Mouse (Mus musculus): Measurements from ENCODE around the gene Lrrc40. TPM values are rescaled to one million over a fixed set of nuclear protein-coding genes. Genes with fewer than 3 reads are reported as not detected.

The Lrrc40 gene
- total and polyA plus RNA-seq, 3 experiments: 42.6 to 70.0 TPM; not detected in 1

- H3K36me3 ChIP-seq (ENCODE audit: control insufficient read depth in 1 of 2, insufficient read depth in 2 of 2, low read length in 2 of 2): no peaks in the 10 kb centered on the region
- TF ChIP-seq POLR2A (IDR thresholded peaks at IDR 0.05; ENCODE audit: control insufficient read depth in 1 of 2, insufficient read depth in 1 of 2, low read depth in 1 of 2, low read length in 2 of 2, poor library complexity in 1 of 2) (no peak), ZKSCAN1 (IDR thresholded peaks at IDR 0.05; ENCODE audit: low read depth, low read length) (no peak), ETS1 (IDR thresholded peaks at IDR 0.05; ENCODE audit: low read depth, low read length) (no peak), GABPA (IDR thresholded peaks at IDR 0.05; ENCODE audit: low read depth, low read length) (no peak), MEF2A (IDR thresholded peaks at IDR 0.05; ENCODE audit: extremely low read depth, insufficient replicate concordance, low read depth, low read length, poor library complexity, severe bottlenecking) (no peak), RAD21 (IDR thresholded peaks at IDR 0.05; ENCODE audit: low read depth, low read length) (no peak), MAFK (IDR thresholded peaks at IDR 0.05; ENCODE audit: borderline replicate concordance, low read depth, low read length) (no peak), CTCF (IDR thresholded peaks at IDR 0.05 in 2 of 3, conservative IDR thresholded peaks at IDR 0.05 in 1 of 3; ENCODE audit: control insufficient read depth in 1 of 3, insufficient read depth in 1 of 3, low read depth in 2 of 3, low read length in 3 of 3, poor library complexity in 1 of 3, severe bottlenecking in 1 of 3) (no peak), MYC (IDR thresholded peaks at IDR 0.05; ENCODE audit: low read depth, low read length) (no peak), POLR2AphosphoS2 (IDR thresholded peaks at IDR 0.05; ENCODE audit: low read length) (no peak), HCFC1 (IDR thresholded peaks at IDR 0.05; ENCODE audit: low read depth, low read length) (no peak), CHD1 (IDR thresholded peaks at IDR 0.05; ENCODE audit: low read depth, low read length) (no peak), MYB (IDR thresholded peaks at IDR 0.05; ENCODE audit: low read depth, low read length) (no peak), NELFE (IDR thresholded peaks at IDR 0.05; ENCODE audit: low read depth, low read length) (no peak), MXI1 (IDR thresholded peaks at IDR 0.05; ENCODE audit: low read depth, low read length) (no peak)
- no peaks in the 10 kb centered on the region for H3K4me1 ChIP-seq (ENCODE audit: control insufficient read depth in 1 of 2, insufficient read depth in 2 of 2, low read length in 2 of 2)
- H3K79me2 ChIP-seq (ENCODE audit: control insufficient read depth, insufficient read depth, low read length, poor library complexity): no peaks in the 10 kb centered on the region
- no peak overlapping the region for H3K27ac ChIP-seq (ENCODE audit: control insufficient read depth, low read depth, low read length)
- H3K4me3 ChIP-seq (ENCODE audit: control insufficient read depth in 1 of 2, insufficient read depth in 1 of 2, low read depth in 2 of 2, low read length in 2 of 2): no peak overlapping the region
- peaks cover 3 to 7% of the 10 kb centered on the region in 2 experiments for H3K27me3 ChIP-seq (ENCODE audit: control insufficient read depth in 1 of 2, insufficient read depth in 2 of 2, low read length in 2 of 2)
- no peak overlapping the region for H3K9ac ChIP-seq (ENCODE audit: control insufficient read depth, low read depth, low read length, poor library complexity, severe bottlenecking)
- no peak for DNase-seq (ENCODE audit: low read depth, low spot score)
- no peaks in the 10 kb centered on the region for H3K9me3 ChIP-seq (replicated peaks; ENCODE audit: insufficient read depth, low read length)
These were observed 40.9 kb downstream of the Lrrc40 start for GRCm38 (mm10) chr3:158077380-158077772.

DNA sequence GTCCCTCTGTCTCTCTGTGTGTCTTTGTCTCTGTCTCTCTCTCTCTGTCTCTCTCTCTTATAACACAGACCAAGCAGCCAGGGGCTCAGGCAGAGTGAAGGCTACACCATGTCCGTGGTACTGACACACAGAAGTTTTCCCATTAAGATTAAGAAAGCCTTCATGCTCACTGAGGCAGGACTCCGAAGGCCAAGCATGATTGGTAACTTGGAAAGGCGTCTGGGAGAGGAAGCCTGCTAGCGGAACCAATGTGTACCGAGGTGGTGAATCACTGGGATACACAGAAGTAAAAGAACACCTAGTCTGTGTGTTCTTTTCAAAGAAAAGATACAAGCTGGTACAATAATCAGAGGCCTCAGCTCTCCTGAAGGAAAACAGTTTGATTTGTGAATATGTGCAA lies 41.4 kb downstream of the Lrrc40 start:
- TF ChIP-seq TBP (IDR thresholded peaks at IDR 0.05; ENCODE audit: low read depth, low read length) (no peak), E2F4 (IDR thresholded peaks at IDR 0.05; ENCODE audit: borderline replicate concordance, low read depth, low read length) (no peak), CHD1 (IDR thresholded peaks at IDR 0.05; ENCODE audit: low read depth, low read length) (no peak), ELF1 (IDR thresholded peaks at IDR 0.05; ENCODE audit: low read depth, low read length) (no peak), NELFE (IDR thresholded peaks at IDR 0.05; ENCODE audit: low read depth, low read length) (no peak), GATA1 (IDR thresholded peaks at IDR 0.05; ENCODE audit: low read depth, low read length) (no peak), MYC (IDR thresholded peaks at IDR 0.05; ENCODE audit: low read depth, low read length) (no peak), MXI1 (IDR thresholded peaks at IDR 0.05; ENCODE audit: low read depth, low read length) (no peak), MAZ (IDR thresholded peaks at IDR 0.05; ENCODE audit: low read depth, low read length) (no peak), GABPA (IDR thresholded peaks at IDR 0.05; ENCODE audit: low read depth, low read length) (no peak), EP300 (IDR thresholded peaks at IDR 0.05; ENCODE audit: low read depth in 1 of 2, low read length in 2 of 2) (no peak), USF1 (IDR thresholded peaks at IDR 0.05; ENCODE audit: low read depth, low read length) (no peak), ZC3H11A (IDR thresholded peaks at IDR 0.05; ENCODE audit: low read depth, low read length) (no peak), HCFC1 (IDR thresholded peaks at IDR 0.05; ENCODE audit: low read depth, low read length) (no peak), POLR2AphosphoS5 (IDR thresholded peaks at IDR 0.05; ENCODE audit: borderline replicate concordance, low read depth, low read length) (no peak), MYB (IDR thresholded peaks at IDR 0.05; ENCODE audit: low read depth, low read length) (no peak), TCF12 (IDR thresholded peaks at IDR 0.05; ENCODE audit: low read depth, low read length) (no peak), UBTF (IDR thresholded peaks at IDR 0.05; ENCODE audit: borderline replicate concordance, insufficient read depth, low read depth, low read length) (no peak), MAX (IDR thresholded peaks at IDR 0.05; ENCODE audit: low read length) (no peak), JUND (IDR thresholded peaks at IDR 0.05; ENCODE audit: low read depth, low read length) (no peak)
- H3K9me3 ChIP-seq (replicated peaks; ENCODE audit: insufficient read depth, low read length): no peaks in the 10 kb centered on the region
- H3K36me3 ChIP-seq (ENCODE audit: control insufficient read depth in 1 of 2, insufficient read depth in 2 of 2, low read length in 2 of 2): no peaks in the 10 kb centered on the region
- no peaks in the 10 kb centered on the region for H3K4me1 ChIP-seq (ENCODE audit: control insufficient read depth in 1 of 2, insufficient read depth in 2 of 2, low read length in 2 of 2)
- no peak overlapping the region for H3K4me3 ChIP-seq (ENCODE audit: control insufficient read depth in 1 of 2, insufficient read depth in 1 of 2, low read depth in 2 of 2, low read length in 2 of 2)
- peaks cover 3 to 8% of the 10 kb centered on the region in 2 experiments for H3K27me3 ChIP-seq (ENCODE audit: control insufficient read depth in 1 of 2, insufficient read depth in 2 of 2, low read length in 2 of 2)
- H3K79me2 ChIP-seq (ENCODE audit: control insufficient read depth, insufficient read depth, low read length, poor library complexity): no peaks in the 10 kb centered on the region
- H3K27ac ChIP-seq (ENCODE audit: control insufficient read depth, low read depth, low read length): no peak overlapping the region
- H3K9ac ChIP-seq (ENCODE audit: control insufficient read depth, low read depth, low read length, poor library complexity, severe bottlenecking): no peak overlapping the region
- no peak for DNase-seq (ENCODE audit: low read depth, low spot score)
